Mouse (Mus musculus): ENCODE measurements around the gene Atp6v1d.

Gene Atp6v1d

DNA sequence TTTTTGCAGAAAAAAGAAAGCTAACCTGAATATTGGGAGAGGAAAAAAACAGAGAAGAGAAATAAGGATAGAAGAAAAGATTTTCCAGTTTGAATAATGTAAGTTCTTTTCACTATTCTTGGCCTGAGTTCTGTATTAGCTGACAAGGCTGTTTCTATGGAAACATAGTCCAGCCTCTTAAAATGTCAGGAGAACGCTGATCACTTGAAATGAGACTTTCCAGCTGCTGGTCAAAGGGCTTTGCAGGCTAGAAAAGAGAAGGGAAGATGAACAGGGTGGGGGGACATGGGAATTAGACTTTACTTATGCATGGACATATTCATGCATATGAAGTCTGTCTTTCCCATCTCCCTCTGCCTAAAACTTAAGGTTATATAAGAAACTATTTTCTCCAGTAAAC is 67.2 kb downstream of the Atp6v1d start:
- DNase-seq (ENCODE audit: low spot score), result no peak

GRCm38 (mm10) chr12:78790791-78791190 is 70.6 kb downstream of the Atp6v1d start:
- DNase-seq (ENCODE audit: low spot score), result no peak

Measured in yolk sac, embryonic 10.5 days (tissue).